20 mouse cellular contexts compared by ENCODE assay signal in genomic region chr11:120830686-120831085, GRCm38 (mm10). TPM values are rescaled to one million over a fixed set of nuclear protein-coding genes. Genes with fewer than 3 reads are reported as not detected.
DNase-seq lines count a peak whose midpoint lies in the region; ATAC-seq lines count a peak whose summit lies in the region.
"Had no signal": no experiment of that assay in that cellular context is flagged by ENCODE, and none has a peak within 500 bp of the region (broad histone marks: within the 10 kb centered on the region; RNA-seq: fewer than 3 reads in every experiment).

No protein-coding gene starts in this region.

- peaks cover 23% of the 10 kb centered on the region for H3K4me1 ChIP-seq in hindbrain, embryonic 13.5 days (replicated peaks)
- H3K4me1 ChIP-seq in hindbrain, embryonic 12.5 days, result peaks cover 22% of the 10 kb centered on the region

- peak; percentile 74 for DNase-seq in adrenal gland, postnatal 10 days
- DNase-seq in adrenal gland, adult 18-20 months (ENCODE audit: low spot score in 2 of 2), result no peak
- peak; percentile 19 for DNase-seq in urinary bladder, adult 2 months (ENCODE audit: low spot score)
- DNase-seq in urinary bladder, postnatal 4 days (ENCODE audit: low spot score in 2 of 2), result no peak
- no peak for DNase-seq in lung, postnatal 4 days
- no peak for DNase-seq in heart, postnatal 25 days (ENCODE audit: low spot score)
- DNase-seq: cerebellum, adult 18-20 months; embryo, embryonic 11 days; gastrocnemius, postnatal 10 days; retina, postnatal 1 day; thymus, postnatal 14 days had no signal

- no peak overlapping the region for H3K27ac ChIP-seq in hindbrain, embryonic 13.5 days
- no peak overlapping the region for H3K27ac ChIP-seq in hindbrain, embryonic 12.5 days
- H3K27ac ChIP-seq: hindbrain, postnatal 0 days; liver, embryonic 14.5 days; macrophage; neural tube, embryonic 13.5 days had no signal

- no peak overlapping the region for H3K4me2 ChIP-seq in hindbrain, embryonic 13.5 days
- H3K4me2 ChIP-seq in hindbrain, embryonic 12.5 days (replicated peaks), result no peak overlapping the region
- H3K4me2 ChIP-seq: neural tube, embryonic 13.5 days had no signal

- no peak for ATAC-seq in hindbrain, embryonic 13.5 days (ENCODE audit: low FRiP score)
- ATAC-seq in hindbrain, embryonic 12.5 days (ENCODE audit: low FRiP score), result no peak
- ATAC-seq: hindbrain, postnatal 0 days; midbrain, embryonic 16.5 days; Patski had no signal

- no peaks in the 10 kb centered on the region for H3K9me3 ChIP-seq in hindbrain, embryonic 13.5 days
- H3K9me3 ChIP-seq in hindbrain, embryonic 12.5 days (replicated peaks), result no peaks in the 10 kb centered on the region
- H3K9me3 ChIP-seq: neural tube, embryonic 13.5 days had no signal

- H3K4me3 ChIP-seq in hindbrain, embryonic 13.5 days, result no peak overlapping the region
- H3K4me3 ChIP-seq in hindbrain, embryonic 12.5 days, result no peak overlapping the region
- H3K4me3 ChIP-seq: erythroblast, embryonic 14.5 days; neural tube, embryonic 13.5 days had no signal

- 0 out of 2 replicates have a peak overlapping the region, but pooled peaks have one; percentile 29 for H3K9ac ChIP-seq in hindbrain, embryonic 13.5 days
- no peak overlapping the region for H3K9ac ChIP-seq in hindbrain, embryonic 12.5 days
- H3K9ac ChIP-seq: liver, embryonic 14.5 days; neural tube, embryonic 13.5 days had no signal

- WGBS in hindbrain, embryonic 13.5 days, result 81% methylated on average over 12 of the region's 12 CpGs
- 70% methylated on average over 12 of the region's 12 CpGs for WGBS in hindbrain, embryonic 12.5 days

- H3K36me3 ChIP-seq in hindbrain, embryonic 13.5 days, result no peaks in the 10 kb centered on the region
- H3K36me3 ChIP-seq in hindbrain, embryonic 12.5 days, result no peaks in the 10 kb centered on the region
- H3K36me3 ChIP-seq: neural tube, embryonic 13.5 days had no signal

- no peaks in the 10 kb centered on the region for H3K27me3 ChIP-seq in hindbrain, embryonic 13.5 days
- no peaks in the 10 kb centered on the region for H3K27me3 ChIP-seq in hindbrain, embryonic 12.5 days
- H3K27me3 ChIP-seq: neural tube, embryonic 13.5 days; Patski had no signal

- intact Hi-C loops in heart, postnatal 25 days (cut with DNase I), result no loop called here

RNA-seq across cellular contexts. Expression of gene Fasn, which starts 6.3 kb away (rescaled TPM):
- 100 to 1,000 TPM in 1 of 2 experiments, 10 to 100 TPM in 1; 93.1 to 104 TPM for total RNA-seq in adrenal gland, postnatal 10 days (2021)
- total RNA-seq in adrenal gland, adult 18-20 months (2021), result 1,000 to 10,000 TPM; 2,155 to 5,020 TPM
- polyA plus RNA-seq in hindbrain, embryonic 13.5 days (2015; fragmentation: Nextera tagmentation; extraction: Ambion mirVana), result 67.9 and 69.7 TPM in 2 replicates
- 115 and 120 TPM in 2 replicates for polyA plus RNA-seq in hindbrain, embryonic 12.5 days (2016; fragmentation: Nextera tagmentation; extraction: Ambion mirVana)
- 187 and 188 TPM in 2 replicates for polyA plus RNA-seq in urinary bladder, adult 2 months (2012; rRNA removed)
- total RNA-seq in heart, postnatal 25 days (2021), result 10 to 100 TPM; 29.8 to 52.8 TPM

RNA-seq across cellular contexts. Expression of gene Dus1l, which starts 34.5 kb away (rescaled TPM):
- total RNA-seq in adrenal gland, postnatal 10 days (2021), result 10 to 100 TPM; 61.2 to 64.3 TPM
- total RNA-seq in adrenal gland, adult 18-20 months (2021), result 10 to 100 TPM; 47.8 to 57.2 TPM
- polyA plus RNA-seq in hindbrain, embryonic 13.5 days (2015; fragmentation: Nextera tagmentation; extraction: Ambion mirVana), result 45.6 and 48.6 TPM in 2 replicates
- polyA plus RNA-seq in hindbrain, embryonic 12.5 days (2016; fragmentation: Nextera tagmentation; extraction: Ambion mirVana), result 54.5 and 60.0 TPM in 2 replicates
- polyA plus RNA-seq in urinary bladder, adult 2 months (2012; rRNA removed), result 36.1 and 39.1 TPM in 2 replicates
- 10 to 100 TPM; 26.8 to 27.8 TPM for total RNA-seq in heart, postnatal 25 days (2021)

RNA-seq across cellular contexts. Expression of gene Gps1, which starts 46.6 kb away (rescaled TPM):
- 10 to 100 TPM; 84.2 to 89.3 TPM for total RNA-seq in adrenal gland, postnatal 10 days (2021)
- total RNA-seq in adrenal gland, adult 18-20 months (2021), result 100 to 1,000 TPM; 118 to 138 TPM
- polyA plus RNA-seq in hindbrain, embryonic 13.5 days (2015; fragmentation: Nextera tagmentation; extraction: Ambion mirVana), result 265 and 274 TPM in 2 replicates
- 223 and 232 TPM in 2 replicates for polyA plus RNA-seq in hindbrain, embryonic 12.5 days (2016; fragmentation: Nextera tagmentation; extraction: Ambion mirVana)
- 119 and 149 TPM in 2 replicates for polyA plus RNA-seq in urinary bladder, adult 2 months (2012; rRNA removed)
- 10 to 100 TPM; 52.2 to 57.0 TPM for total RNA-seq in heart, postnatal 25 days (2021)

RNA-seq across cellular contexts. Expression of gene Rfng, which starts 46.7 kb away (rescaled TPM):
- 10 to 100 TPM; 15.9 to 20.6 TPM for total RNA-seq in adrenal gland, postnatal 10 days (2021)
- total RNA-seq in adrenal gland, adult 18-20 months (2021), result 10 to 100 TPM; 18.5 to 19.4 TPM
- polyA plus RNA-seq in hindbrain, embryonic 13.5 days (2015; fragmentation: Nextera tagmentation; extraction: Ambion mirVana), result 98.0 and 98.5 TPM in 2 replicates
- 68.5 and 70.1 TPM in 2 replicates for polyA plus RNA-seq in hindbrain, embryonic 12.5 days (2016; fragmentation: Nextera tagmentation; extraction: Ambion mirVana)
- polyA plus RNA-seq in urinary bladder, adult 2 months (2012; rRNA removed), result 25.7 and 27.4 TPM in 2 replicates
- 10 to 100 TPM; 12.3 to 13.9 TPM for total RNA-seq in heart, postnatal 25 days (2021)

Comparison
In these comparisons a context has a peak if more than half of its experiments do, and no peak if none do; other contexts are left out.
1. DNase-seq: peak in adrenal gland, postnatal 10 days (single experiment) and urinary bladder, adult 2 months (single experiment); none in adrenal gland, adult 18-20 months (0 of 2), urinary bladder, postnatal 4 days (0 of 2), lung, postnatal 4 days (0 of 2) and heart, postnatal 25 days (single experiment).
2. RNA of gene Fasn, which starts 6.3 kb away (total RNA-seq): 2,155 to 5,020 TPM in adrenal gland, adult 18-20 months; 93.1 to 104 TPM in adrenal gland, postnatal 10 days and 29.8 to 52.8 TPM in heart, postnatal 25 days; every median in the first group is over 10 times any median in the second.